Mouse (Mus musculus): ENCODE measurements around the gene Mafb.

DNA sequence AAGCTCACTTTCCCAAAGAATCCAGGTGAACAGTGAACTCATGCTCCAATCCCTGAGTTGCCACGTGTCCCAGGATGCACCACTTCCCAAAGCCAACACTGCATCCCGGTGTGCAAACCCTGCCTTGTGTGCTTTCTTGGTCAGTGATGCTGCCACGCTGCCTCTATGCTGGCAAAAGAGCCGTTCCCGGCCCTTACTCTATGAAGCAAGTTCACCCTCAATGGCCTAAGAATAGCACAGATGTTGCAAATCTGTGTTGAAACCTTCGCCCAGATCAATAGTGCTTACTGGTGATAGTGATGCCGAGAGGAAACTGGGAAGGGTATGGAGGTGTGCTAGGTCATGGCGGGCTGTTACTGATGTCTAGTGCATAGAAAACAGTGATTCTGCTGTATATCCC, 48.3 kb upstream of the Mafb start:
- TF ChIP-seq CTCF (IDR thresholded peaks at IDR 0.05; ENCODE audit: control insufficient read depth, insufficient read depth, low read length) (no peak), POLR2A (IDR thresholded peaks at IDR 0.05; ENCODE audit: borderline replicate concordance, control insufficient read depth, low read depth, low read length) (no peak)

Measured in bone marrow, adult 2 months (tissue).